Mouse (Mus musculus): ENCODE data around the gene Cebpzos. TPM values are rescaled to one million over a fixed set of nuclear protein-coding genes. Genes with fewer than 3 reads are reported as not detected.
A peak's percentile ranks its signal among the peaks of the same experiment; 100 is the strongest.

Cebpzos gene
- polyA plus RNA-seq, 1 experiment from 2014 or later, result 87.8 TPM

GRCm38 (mm10) chr17:78891020-78891419 lies 25.3 kb upstream of the Cebpzos start:
- WGBS, result 79% methylated on average over 9 of the region's 9 CpGs
- H3K27ac ChIP-seq (replicated peaks; ENCODE audit: low read depth, low read length), result no peak overlapping the region
- no peak overlapping the region for H3K4me2 ChIP-seq (ENCODE audit: low read depth, severe bottlenecking)
- no peak overlapping the region for H3K9ac ChIP-seq (ENCODE audit: low read length)
- no peak for DNase-seq (ENCODE audit: low spot score)
- H3K4me3 ChIP-seq (ENCODE audit: low read depth, low read length), result no peak overlapping the region
- H3K4me1 ChIP-seq (ENCODE audit: control insufficient read depth, insufficient read depth, low read length), result no peaks in the 10 kb centered on the region
- no peaks in the 10 kb centered on the region for H3K9me3 ChIP-seq (ENCODE audit: control insufficient read depth, low read length)
- no peaks in the 10 kb centered on the region for H3K36me3 ChIP-seq (ENCODE audit: control insufficient read depth, insufficient read depth, low read length)
- no peaks in the 10 kb centered on the region for H3K27me3 ChIP-seq (ENCODE audit: control insufficient read depth, insufficient read depth, low read length)
- no peak for ATAC-seq (ENCODE audit: insufficient number of reproducible peaks, low FRiP score, low TSS enrichment, low read depth)

GRCm38 (mm10) chr17:78894991-78895390 lies 21.3 kb upstream of the Cebpzos start:
- no peak overlapping the region for H3K9ac ChIP-seq (ENCODE audit: low read length)
- DNase-seq (ENCODE audit: low spot score), result no peak
- no peaks in the 10 kb centered on the region for H3K4me1 ChIP-seq (ENCODE audit: control insufficient read depth, insufficient read depth, low read length)
- WGBS, result 81% methylated on average over 7 of the region's 7 CpGs
- ATAC-seq (ENCODE audit: insufficient number of reproducible peaks, low FRiP score, low TSS enrichment, low read depth), result no peak
- no peaks in the 10 kb centered on the region for H3K36me3 ChIP-seq (ENCODE audit: control insufficient read depth, insufficient read depth, low read length)
- H3K4me3 ChIP-seq (ENCODE audit: low read depth, low read length), result no peak overlapping the region
- no peak overlapping the region for H3K4me2 ChIP-seq (ENCODE audit: low read depth, severe bottlenecking)
- H3K27me3 ChIP-seq (ENCODE audit: control insufficient read depth, insufficient read depth, low read length), result no peaks in the 10 kb centered on the region
- H3K9me3 ChIP-seq (ENCODE audit: control insufficient read depth, low read length), result no peaks in the 10 kb centered on the region
- H3K27ac ChIP-seq (replicated peaks; ENCODE audit: low read depth, low read length), result no peak overlapping the region

GRCm38 (mm10) chr17:78895394-78895793 lies 20.9 kb upstream of the Cebpzos start:
- 44% methylated on average over 8 of the region's 8 CpGs for WGBS
- no peaks in the 10 kb centered on the region for H3K36me3 ChIP-seq (ENCODE audit: control insufficient read depth, insufficient read depth, low read length)
- H3K9me3 ChIP-seq (ENCODE audit: control insufficient read depth, low read length), result no peaks in the 10 kb centered on the region
- H3K4me1 ChIP-seq (ENCODE audit: control insufficient read depth, insufficient read depth, low read length), result no peaks in the 10 kb centered on the region
- no peak overlapping the region for H3K9ac ChIP-seq (ENCODE audit: low read length)
- H3K4me2 ChIP-seq (ENCODE audit: low read depth, severe bottlenecking), result no peak overlapping the region
- peak; percentile 39 for DNase-seq (ENCODE audit: low spot score)
- no peak for ATAC-seq (ENCODE audit: insufficient number of reproducible peaks, low FRiP score, low TSS enrichment, low read depth)
- no peak overlapping the region for H3K4me3 ChIP-seq (ENCODE audit: low read depth, low read length)
- no peaks in the 10 kb centered on the region for H3K27me3 ChIP-seq (ENCODE audit: control insufficient read depth, insufficient read depth, low read length)
- no peak overlapping the region for H3K27ac ChIP-seq (replicated peaks; ENCODE audit: low read depth, low read length)

GRCm38 (mm10) chr17:78903158-78903557 lies 13.1 kb upstream of the Cebpzos start:
- Histone ChIP-seq H3K9me3 (ENCODE audit: control insufficient read depth, low read length) (no peaks in the 10 kb centered on the region), H3K27me3 (ENCODE audit: control insufficient read depth, insufficient read depth, low read length) (no peaks in the 10 kb centered on the region), H3K4me3 (ENCODE audit: low read depth, low read length) (no peak overlapping the region), H3K9ac (ENCODE audit: low read length) (no peak overlapping the region), H3K4me2 (ENCODE audit: low read depth, severe bottlenecking) (no peak overlapping the region), H3K36me3 (ENCODE audit: control insufficient read depth, insufficient read depth, low read length) (no peaks in the 10 kb centered on the region), H3K4me1 (ENCODE audit: control insufficient read depth, insufficient read depth, low read length) (no peaks in the 10 kb centered on the region), H3K27ac (replicated peaks; ENCODE audit: low read depth, low read length) (no peak overlapping the region)
- ATAC-seq (ENCODE audit: insufficient number of reproducible peaks, low FRiP score, low TSS enrichment, low read depth) (no peak), DNase-seq (ENCODE audit: low spot score) (no peak)
- WGBS, result 83% methylated on average over 2 of the region's 2 CpGs

- ATAC-seq (ENCODE audit: insufficient number of reproducible peaks, low FRiP score, low TSS enrichment, low read depth), result no peak
- Histone ChIP-seq H3K36me3 (ENCODE audit: control insufficient read depth, insufficient read depth, low read length) (no peaks in the 10 kb centered on the region), H3K27ac (replicated peaks; ENCODE audit: low read depth, low read length) (no peak within 1 kb of the TSS), H3K9me3 (ENCODE audit: control insufficient read depth, low read length) (no peaks in the 10 kb centered on the region), H3K4me2 (ENCODE audit: low read depth, severe bottlenecking) (no peak within 1 kb of the TSS), H3K4me1 (ENCODE audit: control insufficient read depth, insufficient read depth, low read length) (no peaks in the 10 kb centered on the region), H3K27me3 (ENCODE audit: control insufficient read depth, insufficient read depth, low read length) (no peaks in the 10 kb centered on the region), H3K4me3 (ENCODE audit: low read depth, low read length) (no peak within 1 kb of the TSS), H3K9ac (ENCODE audit: low read length) (no peak within 1 kb of the TSS)
- 85% methylated on average over 5 of the region's 5 CpGs for WGBS
- DNase-seq (ENCODE audit: low spot score), result no peak
Measured at GRCm38 (mm10) chr17:78906892-78907291, 9.4 kb upstream of the Cebpzos start, which contains the start of gene Sult6b1. TSS of gene Sult6b1 (minus strand) at chr17:78906992.

- Histone ChIP-seq H3K9me3 (ENCODE audit: control insufficient read depth, low read length) (no peaks in the 10 kb centered on the region), H3K27me3 (ENCODE audit: control insufficient read depth, insufficient read depth, low read length) (no peaks in the 10 kb centered on the region), H3K4me3 (ENCODE audit: low read depth, low read length) (no peak overlapping the region), H3K36me3 (ENCODE audit: control insufficient read depth, insufficient read depth, low read length) (no peaks in the 10 kb centered on the region), H3K9ac (ENCODE audit: low read length) (no peak overlapping the region), H3K27ac (replicated peaks; ENCODE audit: low read depth, low read length) (no peak overlapping the region), H3K4me2 (ENCODE audit: low read depth, severe bottlenecking) (no peak overlapping the region), H3K4me1 (ENCODE audit: control insufficient read depth, insufficient read depth, low read length) (no peaks in the 10 kb centered on the region)
- DNase-seq (ENCODE audit: low spot score), result no peak
- no peak for ATAC-seq (ENCODE audit: insufficient number of reproducible peaks, low FRiP score, low TSS enrichment, low read depth)
- 70% methylated on average over 2 of the region's 2 CpGs for WGBS
Measured at GRCm38 (mm10) chr17:78909374-78909773, 6.9 kb upstream of the Cebpzos start.

GRCm38 (mm10) chr17:78912861-78913281 lies 3.4 kb upstream of the Cebpzos start:
- ATAC-seq (ENCODE audit: insufficient number of reproducible peaks, low FRiP score, low TSS enrichment, low read depth) (no peak), DNase-seq (ENCODE audit: low spot score) (peak; percentile 31)
- H3K27ac ChIP-seq (replicated peaks; ENCODE audit: low read depth, low read length), result no peak overlapping the region
- no peak overlapping the region; the same call in 1 of the 2 replicates for H3K4me3 ChIP-seq (ENCODE audit: low read depth, low read length)
- no peaks in the 10 kb centered on the region for H3K4me1 ChIP-seq (ENCODE audit: control insufficient read depth, insufficient read depth, low read length)
- H3K4me2 ChIP-seq (ENCODE audit: low read depth, severe bottlenecking), result peak overlapping the region; percentile 25
- no peaks in the 10 kb centered on the region for H3K9me3 ChIP-seq (ENCODE audit: control insufficient read depth, low read length)
- H3K9ac ChIP-seq (ENCODE audit: low read length), result no peak overlapping the region
- H3K27me3 ChIP-seq (ENCODE audit: control insufficient read depth, insufficient read depth, low read length), result no peaks in the 10 kb centered on the region
- 34% methylated on average over 6 of the region's 6 CpGs for WGBS
- H3K36me3 ChIP-seq (ENCODE audit: control insufficient read depth, insufficient read depth, low read length), result no peaks in the 10 kb centered on the region

- Histone ChIP-seq H3K27ac (replicated peaks; ENCODE audit: low read depth, low read length) (no peak overlapping the region), H3K9me3 (ENCODE audit: control insufficient read depth, low read length) (no peaks in the 10 kb centered on the region), H3K27me3 (ENCODE audit: control insufficient read depth, insufficient read depth, low read length) (no peaks in the 10 kb centered on the region), H3K4me2 (ENCODE audit: low read depth, severe bottlenecking) (no peak overlapping the region), H3K4me3 (ENCODE audit: low read depth, low read length) (no peak overlapping the region), H3K9ac (ENCODE audit: low read length) (no peak overlapping the region), H3K36me3 (ENCODE audit: control insufficient read depth, insufficient read depth, low read length) (no peaks in the 10 kb centered on the region; the same call in 1 of the 2 replicates), H3K4me1 (ENCODE audit: control insufficient read depth, insufficient read depth, low read length) (no peaks in the 10 kb centered on the region)
- 75% methylated on average over 3 of the region's 3 CpGs for WGBS
- DNase-seq (ENCODE audit: low spot score), result no peak
- ATAC-seq (ENCODE audit: insufficient number of reproducible peaks, low FRiP score, low TSS enrichment, low read depth), result no peak
Measured at GRCm38 (mm10) chr17:78913921-78914320, 2.4 kb upstream of the Cebpzos start.

- WGBS, result 54% methylated on average over 6 of the region's 6 CpGs
- ATAC-seq (ENCODE audit: insufficient number of reproducible peaks, low FRiP score, low TSS enrichment, low read depth) (0 out of 2 replicates have a peak, but pooled peaks have one; percentile 8), DNase-seq (ENCODE audit: low spot score) (no peak)
- Histone ChIP-seq H3K27ac (replicated peaks; ENCODE audit: low read depth, low read length) (peak overlapping the region; percentile 75), H3K9ac (ENCODE audit: low read length) (peak overlapping the region; percentile 77; the same call in 1 of the 2 replicates), H3K9me3 (ENCODE audit: control insufficient read depth, low read length) (no peaks in the 10 kb centered on the region), H3K36me3 (ENCODE audit: control insufficient read depth, insufficient read depth, low read length) (peaks cover 3% of the 10 kb centered on the region; the same call in 1 of the 2 replicates), H3K27me3 (ENCODE audit: control insufficient read depth, insufficient read depth, low read length) (no peaks in the 10 kb centered on the region), H3K4me2 (ENCODE audit: low read depth, severe bottlenecking) (peak overlapping the region; percentile 72), H3K4me3 (ENCODE audit: low read depth, low read length) (peak overlapping the region; percentile 56), H3K4me1 (ENCODE audit: control insufficient read depth, insufficient read depth, low read length) (no peaks in the 10 kb centered on the region)
Measured at GRCm38 (mm10) chr17:78915772-78916171, 528 bp upstream of the Cebpzos start.

All from limb, embryonic 11.5 days (tissue).